Mouse (Mus musculus): Measurements from ENCODE around the gene Gpr37. TPM values are rescaled to one million over a fixed set of nuclear protein-coding genes. Genes with fewer than 3 reads are reported as not detected.

Gene Gpr37
- total RNA-seq (2017): not detected in 2 replicates

DNA sequence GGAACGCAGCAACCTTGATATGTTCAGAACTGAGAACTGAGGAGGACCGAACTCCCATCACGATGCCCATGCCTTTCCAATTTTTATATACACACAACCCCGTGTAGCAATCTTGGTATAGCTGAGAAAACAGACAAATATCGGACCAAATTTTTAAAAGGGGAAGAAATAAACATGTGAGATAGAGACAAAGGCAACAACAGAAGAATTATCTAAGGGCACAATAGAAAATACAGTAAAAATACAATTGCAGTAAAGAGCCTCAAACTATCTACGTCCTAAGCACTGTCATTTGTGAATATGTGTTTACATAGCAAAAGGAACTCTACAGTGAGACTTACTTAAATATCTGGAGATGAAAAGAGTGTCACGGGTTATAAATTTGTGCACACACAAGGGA, at the start of gene Gpr37:
Gene Gpr37 (minus strand): TSS at position 101 of the 400 bp plus-strand sequence.
- no peak for ATAC-seq (ENCODE audit: extremely low read depth, insufficient number of reproducible peaks, low FRiP score, poor library complexity, severe bottlenecking)

DNA sequence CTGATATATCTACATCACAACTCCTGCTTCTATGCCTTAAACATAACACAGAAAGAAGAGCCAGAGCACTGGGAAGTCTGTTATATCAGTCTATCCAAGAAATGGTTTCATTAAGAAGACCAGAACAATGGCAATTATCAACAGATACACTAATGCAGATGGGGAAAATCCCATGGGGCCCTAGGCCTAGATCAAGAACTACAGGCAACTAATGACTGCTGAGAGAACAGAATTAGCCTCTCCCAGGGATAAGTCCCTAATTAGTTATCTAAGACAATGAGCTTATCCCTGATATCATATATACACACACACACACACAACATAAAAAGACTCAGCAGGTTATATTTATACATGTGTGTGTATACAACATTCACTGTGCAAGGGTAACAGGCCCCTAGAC, 46.0 kb upstream of the Gpr37 start:
- no peak for ATAC-seq (ENCODE audit: extremely low read depth, insufficient number of reproducible peaks, low FRiP score, poor library complexity, severe bottlenecking)

DNA sequence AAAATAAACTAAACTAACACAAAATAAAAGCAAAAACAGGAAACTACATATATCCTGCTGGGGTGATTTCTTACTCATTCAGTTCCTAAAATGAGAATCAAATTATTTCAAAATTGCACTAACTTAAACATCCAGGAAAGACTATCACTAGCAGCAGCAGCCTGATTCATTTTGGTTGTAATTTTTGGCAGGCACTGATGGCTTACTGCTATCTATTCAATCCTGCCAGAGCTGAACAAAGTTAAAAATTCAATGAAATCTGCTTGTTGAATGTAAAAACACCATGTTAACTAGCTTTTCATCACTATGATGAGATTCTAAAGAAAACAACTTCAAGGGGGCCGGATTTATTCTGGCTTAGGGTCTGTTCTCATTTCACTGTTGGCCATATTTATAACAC, 36.0 kb upstream of the Gpr37 start:
- ATAC-seq (ENCODE audit: extremely low read depth, insufficient number of reproducible peaks, low FRiP score, poor library complexity, severe bottlenecking): no peak

DNA sequence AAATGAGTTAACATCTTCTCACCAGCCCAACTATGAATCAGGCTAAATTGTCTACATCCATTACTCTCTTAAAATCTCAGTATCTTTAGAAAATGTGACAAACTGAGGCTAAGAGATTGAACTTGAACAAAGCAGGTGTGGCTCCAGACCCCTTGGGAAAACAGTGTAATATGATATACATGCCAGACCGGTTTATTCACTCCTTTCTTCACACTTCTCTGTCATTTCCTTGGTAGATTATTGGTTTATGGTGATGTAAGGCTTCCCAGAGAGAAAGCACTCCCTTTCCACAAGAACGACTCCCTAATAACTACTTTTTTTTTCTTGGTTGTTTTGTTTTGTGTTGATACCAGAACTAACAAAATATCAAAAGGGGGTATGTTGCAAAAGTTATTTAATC, 20.1 kb upstream of the Gpr37 start:
- ATAC-seq (ENCODE audit: extremely low read depth, insufficient number of reproducible peaks, low FRiP score, poor library complexity, severe bottlenecking): no peak

DNA sequence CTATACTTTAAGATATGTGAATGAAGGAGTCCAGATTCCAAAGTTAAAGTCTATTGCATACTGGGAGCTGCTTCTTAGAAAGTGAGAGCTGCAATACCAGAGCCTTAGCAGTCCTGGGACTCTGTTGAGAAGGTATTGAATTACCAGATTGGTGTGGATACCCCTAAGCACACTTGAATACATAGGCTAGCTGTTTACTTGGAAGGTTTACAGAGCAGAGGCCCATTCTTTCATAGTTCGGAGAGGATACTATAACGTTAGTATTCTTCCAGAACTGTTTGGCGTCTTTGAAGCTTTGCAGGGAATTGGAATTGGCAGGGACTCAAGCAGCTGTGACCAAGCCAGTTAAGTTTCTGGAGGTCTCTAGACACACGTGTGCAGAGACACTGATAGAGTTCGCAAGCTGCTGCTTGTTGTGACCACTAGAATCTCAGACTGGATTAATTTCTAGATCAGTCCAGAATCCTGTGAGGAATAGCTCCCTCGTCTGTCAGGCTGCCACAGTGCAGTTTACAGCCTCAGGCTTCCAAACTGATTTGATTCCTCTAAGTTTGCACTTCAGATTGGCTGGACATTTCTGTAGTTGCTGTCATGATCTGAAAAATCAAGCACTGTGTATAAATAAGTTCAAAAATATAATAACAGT, 18.8 kb upstream of the Gpr37 start:
- no peak for ATAC-seq (ENCODE audit: extremely low read depth, insufficient number of reproducible peaks, low FRiP score, poor library complexity, severe bottlenecking)

DNA sequence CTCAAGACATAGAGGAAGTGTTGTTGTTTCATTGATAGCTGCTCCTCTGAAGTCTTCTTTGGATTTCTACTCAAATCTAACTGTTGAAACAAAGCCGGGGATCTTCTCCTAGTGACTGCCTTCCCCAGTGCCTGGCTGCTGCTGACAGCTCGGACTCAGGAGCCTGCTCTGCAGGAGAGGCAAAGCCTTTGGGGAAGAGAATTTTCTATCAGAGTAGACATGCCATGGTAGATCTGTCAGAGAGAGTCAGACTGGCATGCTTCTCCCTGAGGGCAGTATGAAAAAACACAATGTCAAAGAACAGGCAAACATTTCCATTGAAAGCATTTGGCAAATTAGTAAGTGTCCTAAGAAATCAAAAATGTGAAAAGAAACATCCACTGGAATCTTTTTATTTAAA, 9.4 kb upstream of the Gpr37 start:
- no peak for ATAC-seq (ENCODE audit: extremely low read depth, insufficient number of reproducible peaks, low FRiP score, poor library complexity, severe bottlenecking)

DNA sequence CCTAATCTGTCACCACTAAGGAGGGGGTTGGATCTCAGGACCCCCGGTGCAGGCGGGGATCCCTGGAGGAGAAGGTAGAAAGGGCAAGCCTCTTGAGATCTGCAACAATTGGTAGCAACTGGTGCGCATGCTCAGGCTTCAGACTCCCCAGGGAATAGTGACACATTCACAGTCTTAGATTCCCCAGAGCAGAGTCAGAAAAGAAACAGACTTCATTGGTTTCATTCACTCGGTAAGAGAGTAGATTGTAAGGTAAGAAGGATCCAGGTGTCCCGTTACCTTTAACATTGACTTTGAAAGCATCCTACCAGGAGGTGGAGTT, 284 bp downstream of the Gpr37 start:
- ATAC-seq (ENCODE audit: extremely low read depth, insufficient number of reproducible peaks, low FRiP score, poor library complexity, severe bottlenecking): no peak

DNA sequence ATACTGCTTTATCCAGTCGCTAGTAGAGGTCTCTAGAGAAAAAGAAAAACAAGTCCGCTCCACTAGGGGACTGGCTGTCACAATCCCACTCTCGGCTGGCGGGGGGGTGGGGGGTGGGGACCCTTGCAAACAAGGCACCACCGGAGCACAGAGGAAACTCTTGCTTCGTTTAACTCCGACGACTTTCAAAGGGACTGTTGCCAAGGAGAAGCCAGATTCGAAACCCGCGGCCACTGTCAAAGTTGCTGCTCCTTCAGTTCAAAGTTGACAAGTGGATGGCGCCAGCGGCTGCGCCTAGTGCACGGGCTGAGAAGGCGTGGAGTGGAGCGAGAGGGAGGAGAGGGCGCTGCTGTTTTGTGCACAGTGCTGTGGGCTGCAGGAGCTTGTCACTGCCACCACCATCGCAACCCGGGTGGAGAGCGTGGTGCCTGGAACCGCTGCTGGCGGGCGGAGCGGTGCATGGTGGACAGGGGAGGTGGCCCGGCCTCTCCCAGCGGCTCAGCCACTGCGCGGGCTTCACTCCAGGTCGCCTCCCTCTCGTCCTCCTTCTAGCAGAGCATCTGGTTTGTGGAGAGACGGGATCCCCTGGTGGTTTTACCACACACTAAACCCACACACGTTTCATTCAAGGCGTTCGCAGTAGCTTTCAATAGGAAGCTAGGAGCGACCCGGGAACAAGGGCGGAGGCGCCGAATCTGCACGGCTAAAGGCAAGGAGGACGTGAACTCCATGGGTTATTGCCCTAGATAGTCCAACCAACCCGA, 827 bp downstream of the Gpr37 start:
- no peak for ATAC-seq (ENCODE audit: extremely low read depth, insufficient number of reproducible peaks, low FRiP score, poor library complexity, severe bottlenecking)

DNA sequence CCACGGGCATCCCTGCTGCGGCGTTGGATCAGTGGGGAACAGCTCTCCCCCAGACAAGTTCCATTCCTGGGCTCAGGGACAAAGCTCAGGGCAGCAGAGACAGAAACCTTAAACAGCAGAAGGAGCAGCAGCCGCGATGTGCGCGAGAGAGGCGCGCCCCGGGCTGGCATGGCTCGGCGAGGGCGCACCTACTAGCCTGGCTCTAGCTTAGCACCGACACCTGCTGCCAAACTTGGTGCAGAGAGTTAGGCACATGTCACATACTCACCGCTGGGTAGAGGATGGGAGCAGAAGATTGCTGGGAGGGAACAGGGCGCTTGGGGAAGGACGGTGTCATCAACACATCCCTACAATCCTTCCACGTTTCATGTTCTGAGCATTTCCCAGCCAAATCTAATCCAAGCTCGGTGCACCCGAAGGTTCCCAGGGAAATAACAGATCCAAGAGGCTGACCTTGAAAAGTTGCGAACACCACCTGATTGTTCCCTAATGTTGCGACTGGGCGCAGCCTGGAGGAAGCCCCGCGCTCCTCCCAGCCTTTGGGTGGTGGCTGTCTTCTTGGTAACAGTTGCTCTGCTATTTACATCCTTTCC, 1.5 kb downstream of the Gpr37 start:
- no peak for ATAC-seq (ENCODE audit: extremely low read depth, insufficient number of reproducible peaks, low FRiP score, poor library complexity, severe bottlenecking)

DNA sequence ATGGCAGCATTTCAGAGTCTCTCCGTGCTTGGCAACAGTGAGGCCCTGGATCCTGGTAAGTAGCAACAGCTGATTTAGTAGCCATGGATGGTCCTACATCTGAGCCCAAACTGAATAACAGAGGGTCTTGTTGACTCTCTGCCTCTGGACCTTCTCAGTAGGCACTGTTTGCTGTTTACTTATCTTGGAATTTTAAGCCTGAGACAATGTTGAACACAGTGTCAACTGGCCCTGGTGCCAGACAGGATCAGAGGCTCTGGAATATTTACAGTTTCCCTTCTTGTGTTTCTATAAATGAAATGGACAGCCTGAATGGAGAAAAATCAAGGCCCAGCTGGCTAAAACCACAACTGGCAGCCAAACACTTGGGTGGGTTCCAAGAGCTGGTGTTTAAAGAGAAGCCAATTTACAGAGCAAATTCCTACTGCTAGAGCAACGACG, 3.7 kb downstream of the Gpr37 start:
- ATAC-seq (ENCODE audit: extremely low read depth, insufficient number of reproducible peaks, low FRiP score, poor library complexity, severe bottlenecking): no peak

DNA sequence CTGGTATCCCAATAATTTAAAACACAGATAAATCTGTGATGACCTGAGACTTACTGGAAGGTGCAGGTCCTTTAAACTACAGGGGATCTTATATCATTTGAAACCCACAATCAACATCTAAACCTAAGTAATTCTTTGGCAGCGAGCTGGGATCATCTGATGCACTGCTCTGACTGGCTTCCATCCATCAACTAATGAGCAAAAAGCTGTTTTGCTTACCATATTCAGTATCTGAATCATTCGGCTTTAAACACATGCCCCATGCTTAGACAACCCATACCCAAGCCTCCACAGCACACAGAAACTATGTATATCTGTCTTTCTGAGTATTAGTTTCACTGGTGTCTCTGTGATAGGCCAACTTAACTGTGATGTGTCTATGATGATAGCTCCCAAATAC, 6.1 kb downstream of the Gpr37 start:
- no peak for ATAC-seq (ENCODE audit: extremely low read depth, insufficient number of reproducible peaks, low FRiP score, poor library complexity, severe bottlenecking)

DNA sequence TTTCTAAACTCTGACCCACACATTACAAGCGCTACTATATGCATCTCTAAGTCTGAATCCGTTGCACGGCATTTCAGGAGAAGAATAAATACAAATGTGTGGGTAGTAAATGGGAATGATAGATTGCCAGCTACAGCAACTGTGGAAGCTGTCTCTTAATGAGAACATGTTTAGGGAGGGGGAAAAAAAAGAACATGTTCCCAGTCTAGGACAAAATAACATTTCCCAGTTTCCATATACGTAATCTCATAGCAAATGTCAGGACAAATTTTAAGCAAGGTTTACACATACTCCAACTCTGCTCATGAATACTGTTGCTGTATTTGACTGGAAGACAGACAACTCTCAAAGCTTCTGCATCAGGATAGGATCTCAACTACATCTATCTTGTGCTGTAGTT, 15.4 kb downstream of the Gpr37 start:
- no peak for ATAC-seq (ENCODE audit: extremely low read depth, insufficient number of reproducible peaks, low FRiP score, poor library complexity, severe bottlenecking)

DNA sequence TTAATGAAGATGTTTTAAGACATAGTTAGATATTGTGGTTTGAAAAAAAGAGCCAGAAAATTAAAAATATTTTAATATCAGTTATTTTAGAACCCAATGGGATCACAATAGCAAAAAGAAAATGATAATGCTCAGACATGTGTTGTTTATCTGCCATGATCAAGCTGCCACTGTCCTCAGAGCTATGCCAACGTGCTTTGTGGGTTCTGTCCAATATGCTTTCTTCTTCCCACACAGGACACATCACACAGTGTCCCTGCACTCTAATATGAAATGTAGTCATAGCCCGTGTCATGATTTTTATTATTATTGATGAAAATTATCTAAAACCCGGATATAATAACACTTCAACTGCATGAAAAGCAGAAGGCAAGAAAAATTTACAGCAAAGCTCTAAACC, 16.7 kb downstream of the Gpr37 start:
- no peak for ATAC-seq (ENCODE audit: extremely low read depth, insufficient number of reproducible peaks, low FRiP score, poor library complexity, severe bottlenecking)

DNA sequence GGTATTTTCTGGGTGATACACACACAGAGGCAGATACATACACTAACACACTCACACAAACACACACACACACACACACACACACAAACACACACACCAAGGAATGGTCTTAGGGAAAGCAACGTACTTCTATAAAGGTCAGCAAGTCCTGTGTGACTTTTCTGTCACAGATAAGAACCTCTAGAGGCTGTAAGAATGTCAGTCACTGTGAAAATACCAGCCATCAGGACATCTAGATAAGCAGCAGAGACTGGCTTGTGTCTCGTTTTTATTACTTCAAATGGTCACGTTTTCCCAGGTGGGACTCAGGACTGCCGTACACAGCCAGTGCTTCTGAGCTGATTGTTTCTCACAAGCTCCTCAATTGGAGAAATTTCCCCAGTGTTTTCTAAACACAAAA, 20.4 kb downstream of the Gpr37 start:
- no peak for ATAC-seq (ENCODE audit: extremely low read depth, insufficient number of reproducible peaks, low FRiP score, poor library complexity, severe bottlenecking)

DNA sequence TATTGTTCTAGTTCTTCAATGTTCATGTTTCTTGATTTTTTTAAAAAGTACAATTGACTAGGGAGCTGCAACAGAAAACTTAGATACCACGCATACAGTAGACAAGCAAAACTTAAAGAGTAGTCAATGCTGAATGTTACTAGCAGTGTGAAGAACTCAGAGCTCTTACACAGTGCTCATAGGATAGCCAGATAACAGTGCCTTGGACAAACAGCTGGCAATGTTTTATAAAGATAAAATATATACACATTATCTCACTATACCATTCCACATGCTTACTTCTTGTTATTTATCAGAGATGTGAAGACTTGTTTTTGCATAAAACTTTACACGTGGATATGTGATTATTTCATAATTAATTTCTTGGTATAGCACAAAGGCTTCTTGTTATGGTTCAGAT, 26.6 kb downstream of the Gpr37 start:
- no peak for ATAC-seq (ENCODE audit: extremely low read depth, insufficient number of reproducible peaks, low FRiP score, poor library complexity, severe bottlenecking)

DNA sequence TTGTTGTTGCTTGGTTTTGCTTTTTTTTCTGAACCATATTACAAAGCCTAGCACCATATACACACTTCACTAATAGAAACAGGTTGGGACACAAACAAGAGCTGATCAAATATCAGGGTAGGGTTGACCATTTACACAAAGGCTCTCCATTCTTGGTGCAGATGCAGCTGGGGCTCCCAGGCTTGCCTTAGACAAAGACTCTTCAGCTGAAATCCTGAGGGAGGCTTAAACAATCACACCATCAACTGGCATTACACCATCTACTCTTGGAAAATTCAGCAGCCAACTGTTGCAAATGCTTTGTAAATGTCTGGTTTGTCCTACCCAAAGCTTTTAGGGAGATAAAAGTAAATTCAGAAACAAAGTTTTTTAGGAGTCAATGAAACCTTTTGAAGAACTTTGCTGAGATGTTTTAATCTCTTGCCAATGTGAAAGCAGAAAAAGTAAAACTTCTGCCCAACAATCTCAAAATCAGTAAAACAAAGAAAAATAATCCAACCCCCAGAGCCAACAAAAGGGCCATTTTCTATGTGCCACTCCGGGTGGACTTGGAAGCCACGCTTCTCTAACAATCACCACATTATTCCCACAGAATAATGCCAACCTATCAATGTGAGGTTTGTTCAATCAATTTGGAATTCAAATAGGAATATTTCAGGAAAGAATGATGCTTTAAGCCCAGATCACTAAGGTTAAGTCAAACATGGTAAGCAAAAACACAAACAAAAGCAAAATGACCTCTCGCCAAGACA, 30.4 kb downstream of the Gpr37 start:
- ATAC-seq (ENCODE audit: extremely low read depth, insufficient number of reproducible peaks, low FRiP score, poor library complexity, severe bottlenecking): no peak

All from neutrophil, adult 5-6 weeks (primary cell).